Mouse (Mus musculus): Measurements from ENCODE around the gene Arhgap17. TPM values are rescaled to one million over a fixed set of nuclear protein-coding genes. Genes with fewer than 3 reads are reported as not detected.

Gene Arhgap17
- total RNA-seq, 2 experiments from 2014 or later, result 29.0 to 35.2 TPM

DNA sequence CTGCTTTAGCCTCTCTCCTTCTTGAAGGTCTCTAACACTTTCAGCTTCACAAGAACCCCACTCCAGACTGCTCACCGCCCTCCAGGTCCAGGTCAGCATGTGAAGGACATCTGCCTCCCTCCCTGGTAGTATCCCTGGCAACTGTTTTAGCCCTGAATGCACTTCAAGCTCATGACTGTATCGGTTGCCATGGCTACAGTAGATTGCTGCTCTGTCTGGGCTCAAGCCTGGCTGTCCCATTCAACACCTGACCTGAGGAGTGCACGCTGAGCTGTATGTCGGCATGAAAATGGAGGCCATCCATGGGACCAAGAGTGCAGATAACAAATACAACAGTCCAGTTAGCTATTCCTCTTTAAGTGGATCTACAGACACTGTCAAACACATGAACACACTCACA, 131.1 kb downstream of the Arhgap17 start:
- Histone ChIP-seq H3K27ac (no peak overlapping the region), H3K4me3 (no peak overlapping the region)
- DNase-seq (ENCODE audit: low spot score in 2 of 2), result no peak
- no peak for TF ChIP-seq CTCF (conservative IDR thresholded peaks at IDR 0.05)

DNA sequence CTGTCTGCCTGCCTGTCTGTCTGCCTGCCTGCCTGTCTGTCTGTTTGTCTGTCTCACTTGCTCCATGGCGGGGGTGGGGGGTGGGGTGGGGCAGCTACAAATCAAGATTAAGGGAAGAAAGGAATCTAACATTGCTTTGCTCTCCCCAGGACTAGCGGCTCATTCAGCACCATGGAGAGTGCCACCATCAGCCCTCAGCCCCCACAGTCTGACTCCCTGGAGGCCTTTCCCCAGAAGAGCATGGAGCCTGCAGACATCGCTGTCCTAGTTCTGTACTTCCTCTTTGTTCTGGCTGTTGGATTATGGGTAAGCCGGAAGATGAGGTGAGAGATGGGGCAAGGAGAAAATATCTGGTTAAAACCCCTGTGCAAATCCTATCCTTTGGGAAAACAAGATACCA, 134.3 kb downstream of the Arhgap17 start:
- no peak overlapping the region for H3K4me3 ChIP-seq
- no peak for DNase-seq (ENCODE audit: low spot score in 2 of 2)
- no peak for TF ChIP-seq CTCF (conservative IDR thresholded peaks at IDR 0.05)
- no peak overlapping the region for H3K27ac ChIP-seq

Other genes with a start within 250 kb of the Arhgap17 start
- gene Tnrc6a, start 246.0 kb downstream of the Arhgap17 start, total RNA-seq (2021), result 10 to 100 TPM; 49.5 to 53.9 TPM
- 1 to 10 TPM in 1 of 2 experiments, under 1 TPM in 1; 0.59 to 1.5 TPM for gene Slc5a11, start 155.1 kb downstream of the Arhgap17 start, total RNA-seq (2021)
- gene Lcmt1, start 131 bp downstream of the Arhgap17 start, total RNA-seq (2021), result 10 to 100 TPM; 88.7 to 94.3 TPM
- gene Aqp8, start 92.4 kb upstream of the Arhgap17 start, total RNA-seq (2021), result not detected
- 10 to 100 TPM; 19.9 to 25.8 TPM for gene Zkscan2, start 130.5 kb upstream of the Arhgap17 start, total RNA-seq (2021)